Mouse (Mus musculus): ENCODE measurements at regions not wholly inside any gene's neighbourhood (a gene's known extent, or its start where the extent isn't known, plus 50 kb on each side); places are given as distances from the start of the nearest gene placed in this dataset.
A peak's percentile ranks its signal among the peaks of the same experiment; 100 is the strongest.

- TF ChIP-seq EP300 (IDR thresholded peaks at IDR 0.05; ENCODE audit: insufficient read depth, low read depth, low read length) (no peak), CTCF (IDR thresholded peaks at IDR 0.05) (no peak), POLR2A (IDR thresholded peaks at IDR 0.05; ENCODE audit: insufficient read depth, low read depth, low read length) (no peak)
- no peaks in the 10 kb centered on the region for H3K27me3 ChIP-seq (ENCODE audit: control insufficient read depth, insufficient read depth, low read length)
- intact Hi-C loops (cut with DNase I): loop anchor here (5.0 kb wide), 2 partner anchors 155 to 205 kb away; no protein-coding TSS in a partner anchor
- no peak overlapping the region for H3K9ac ChIP-seq (ENCODE audit: low read depth, low read length)
- peaks cover 2% of the 10 kb centered on the region for H3K36me3 ChIP-seq (ENCODE audit: control insufficient read depth, insufficient read depth, low read length)
- H3K27ac ChIP-seq: no peak overlapping the region
- DNase-seq: no peak
- no peak overlapping the region for H3K4me3 ChIP-seq
- WGBS: 72% methylated on average over 4 of the region's 4 CpGs
- H3K79me2 ChIP-seq (replicated peaks; ENCODE audit: control insufficient read depth, insufficient read depth, low read length): no peaks in the 10 kb centered on the region
- H3K4me1 ChIP-seq (ENCODE audit: control insufficient read depth, insufficient read depth, low read length): peaks cover 9% of the 10 kb centered on the region
These were observed 277.0 kb upstream of the Acvr2a start for GRCm38 (mm10) chr2:48536930-48537329.

DNA sequence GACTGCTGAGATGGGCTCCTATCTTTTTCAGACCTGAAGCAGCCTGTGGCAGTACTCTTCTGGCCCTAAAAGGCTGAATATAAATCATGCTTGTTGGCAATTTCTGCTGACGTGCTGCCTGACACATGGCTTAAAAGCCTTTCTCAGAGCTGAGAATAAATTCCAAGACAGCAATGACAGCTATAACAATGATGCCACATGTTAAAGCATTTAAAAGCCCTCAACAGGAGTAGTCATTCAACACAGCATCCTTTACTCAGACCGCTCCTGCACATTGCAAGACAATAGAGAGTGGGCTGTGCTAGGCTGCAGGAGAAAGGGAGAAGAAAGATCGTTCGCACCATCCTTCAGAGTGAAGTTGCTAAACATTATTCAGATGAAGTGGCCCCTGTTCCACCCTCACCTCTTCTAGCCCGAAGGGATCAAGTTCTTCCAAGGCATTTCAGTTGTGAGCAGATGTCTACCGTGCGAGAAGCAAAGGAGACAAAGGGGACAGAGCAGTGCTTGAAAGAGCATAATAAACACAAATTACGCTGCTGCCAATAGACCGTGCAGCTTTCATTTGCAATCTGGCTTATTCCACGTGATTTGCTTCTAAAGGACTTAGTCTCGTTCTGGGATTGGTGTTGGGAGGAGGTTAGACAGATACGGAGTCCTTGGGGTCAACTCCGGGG is 275.1 kb upstream of the Acvr2a start:
- 47% methylated on average over 13 of the region's 13 CpGs for WGBS
- intact Hi-C loops (cut with DNase I): loop anchor here (2.0 to 5.0 kb wide), 4 partner anchors 70 to 276 kb away; partner anchors contain the start of gene Acvr2a
- DNase-seq: peak; percentile 26 to 40
- peaks cover 2% of the 10 kb centered on the region for H3K36me3 ChIP-seq (ENCODE audit: control insufficient read depth, insufficient read depth, low read length)
- peak overlapping the region; percentile 25; the same call in 1 of the 2 replicates for H3K4me3 ChIP-seq
- H3K27me3 ChIP-seq (ENCODE audit: control insufficient read depth, insufficient read depth, low read length): no peaks in the 10 kb centered on the region
- H3K79me2 ChIP-seq (replicated peaks; ENCODE audit: control insufficient read depth, insufficient read depth, low read length): no peaks in the 10 kb centered on the region
- H3K27ac ChIP-seq: peak overlapping the region; percentile 68
- H3K9ac ChIP-seq (ENCODE audit: low read depth, low read length): peak overlapping the region; percentile 16; the same call in 1 of the 2 replicates
- peaks cover 9% of the 10 kb centered on the region for H3K4me1 ChIP-seq (ENCODE audit: control insufficient read depth, insufficient read depth, low read length)
- TF ChIP-seq POLR2A (IDR thresholded peaks at IDR 0.05; ENCODE audit: insufficient read depth, low read depth, low read length): no peak
- TF ChIP-seq CTCF (IDR thresholded peaks at IDR 0.05): no peak

GRCm38 (mm10) chr2:48539465-48540055 is 274.3 kb upstream of the Acvr2a start:
- Histone ChIP-seq H3K27me3 (ENCODE audit: control insufficient read depth, insufficient read depth, low read length) (no peaks in the 10 kb centered on the region), H3K4me1 (ENCODE audit: control insufficient read depth, insufficient read depth, low read length) (peaks cover 9% of the 10 kb centered on the region), H3K4me3 (no peak overlapping the region; the same call in 1 of the 2 replicates), H3K36me3 (ENCODE audit: control insufficient read depth, insufficient read depth, low read length) (peaks cover 2% of the 10 kb centered on the region), H3K27ac (peak overlapping the region; percentile 68), H3K79me2 (replicated peaks; ENCODE audit: control insufficient read depth, insufficient read depth, low read length) (no peaks in the 10 kb centered on the region), H3K9ac (ENCODE audit: low read depth, low read length) (no peak overlapping the region)
- intact Hi-C loops (cut with DNase I): loop anchor here (2.0 to 10.0 kb wide), 7 partner anchors 17 to 535 kb away; partner anchors contain the start of gene Acvr2a
- 0 out of 2 replicates have a peak, but pooled peaks have one; percentile 34 for TF ChIP-seq EP300 (IDR thresholded peaks at IDR 0.05; ENCODE audit: insufficient read depth, low read depth, low read length)
- no peak for TF ChIP-seq CTCF (IDR thresholded peaks at IDR 0.05)
- peak; percentile 50 to 65 for DNase-seq
- WGBS: 35% methylated on average over 4 of the region's 4 CpGs

DNA sequence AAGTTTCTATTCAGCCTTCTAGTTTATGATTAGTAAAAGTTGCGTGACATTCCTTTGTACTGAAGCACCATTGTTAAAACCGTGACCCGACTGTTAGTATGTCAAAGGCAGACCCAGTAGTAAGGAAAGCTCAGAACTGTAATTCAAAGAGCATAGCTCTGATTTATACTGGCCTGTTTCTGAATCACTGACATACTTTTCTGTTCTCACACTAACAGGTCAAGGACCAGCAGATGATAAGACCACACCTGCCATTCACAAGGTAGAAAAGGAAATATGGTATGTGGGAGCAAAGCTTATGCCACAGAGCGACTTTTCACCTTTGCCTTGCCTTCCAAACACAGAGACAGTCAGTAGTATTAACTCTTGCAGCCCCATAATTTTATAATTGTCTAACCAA is 269.5 kb upstream of the Acvr2a start:
- DNase-seq: no peak
- Histone ChIP-seq H3K27ac (no peak overlapping the region), H3K36me3 (ENCODE audit: control insufficient read depth, insufficient read depth, low read length) (no peaks in the 10 kb centered on the region), H3K4me1 (ENCODE audit: control insufficient read depth, insufficient read depth, low read length) (peaks cover 1% of the 10 kb centered on the region; the same call in 1 of the 2 replicates), H3K4me3 (no peak overlapping the region), H3K79me2 (replicated peaks; ENCODE audit: control insufficient read depth, insufficient read depth, low read length) (no peaks in the 10 kb centered on the region), H3K9ac (ENCODE audit: low read depth, low read length) (no peak overlapping the region), H3K27me3 (ENCODE audit: control insufficient read depth, insufficient read depth, low read length) (no peaks in the 10 kb centered on the region)
- no peak for TF ChIP-seq EP300 (IDR thresholded peaks at IDR 0.05; ENCODE audit: insufficient read depth, low read depth, low read length)
- TF ChIP-seq CTCF (IDR thresholded peaks at IDR 0.05): no peak
- intact Hi-C loops (cut with DNase I): loop anchor here (10.0 kb wide), 2 partner anchors 340 to 540 kb away; no protein-coding TSS in a partner anchor
- WGBS: 86% methylated on average over 4 of the region's 4 CpGs

DNA sequence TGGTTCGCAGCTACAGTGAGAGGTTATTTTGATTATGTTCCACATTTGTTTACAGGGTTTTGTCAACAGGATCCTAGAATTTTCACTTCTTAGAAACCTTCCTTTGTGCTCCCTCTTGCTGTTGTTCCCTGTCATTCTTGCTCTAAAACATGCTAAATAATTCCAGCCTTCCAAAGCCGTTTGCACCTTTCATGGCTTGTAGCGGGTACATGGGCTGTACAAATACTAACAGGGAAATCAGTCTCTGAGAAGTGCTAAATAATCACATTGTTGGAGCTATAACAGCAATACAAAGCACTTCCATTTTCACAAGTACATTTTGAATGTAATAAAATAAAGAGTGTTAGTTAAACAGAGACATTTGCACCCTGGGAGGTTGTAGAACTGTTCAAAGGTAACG is 268.8 kb upstream of the Acvr2a start:
- Histone ChIP-seq H3K9ac (ENCODE audit: low read depth, low read length) (no peak overlapping the region), H3K79me2 (replicated peaks; ENCODE audit: control insufficient read depth, insufficient read depth, low read length) (no peaks in the 10 kb centered on the region), H3K36me3 (ENCODE audit: control insufficient read depth, insufficient read depth, low read length) (no peaks in the 10 kb centered on the region), H3K27ac (no peak overlapping the region), H3K27me3 (ENCODE audit: control insufficient read depth, insufficient read depth, low read length) (no peaks in the 10 kb centered on the region), H3K4me1 (ENCODE audit: control insufficient read depth, insufficient read depth, low read length) (no peaks in the 10 kb centered on the region), H3K4me3 (no peak overlapping the region)
- 91% methylated on average over 4 of the region's 4 CpGs for whole genome bisulfite sequencing
- no peak for DNase-seq
- TF ChIP-seq POLR2A (IDR thresholded peaks at IDR 0.05; ENCODE audit: insufficient read depth, low read depth, low read length) (no peak), CTCF (IDR thresholded peaks at IDR 0.05) (no peak)
- intact Hi-C loops (cut with DNase I): loop anchor here (10.0 kb wide), 2 partner anchors 340 to 540 kb away; no protein-coding TSS in a partner anchor

DNA sequence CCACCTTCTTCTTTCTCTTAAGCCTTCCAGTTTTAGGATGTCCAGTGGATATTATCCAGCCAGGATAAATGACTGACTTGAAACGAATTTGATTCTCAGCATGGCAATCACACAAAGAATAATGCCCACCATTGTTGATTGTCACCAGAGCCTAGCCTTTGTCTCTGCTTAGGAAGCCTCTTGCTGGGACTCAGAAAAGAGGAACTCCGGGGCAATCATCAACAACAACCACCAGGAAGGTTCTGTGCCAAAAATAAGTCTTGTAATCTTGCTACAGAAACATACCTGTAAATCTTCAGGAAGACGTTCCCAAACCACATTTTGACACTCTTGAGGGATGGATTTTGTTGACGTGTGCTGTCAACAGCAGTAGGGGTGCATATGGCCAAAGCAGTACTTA is 268.2 kb upstream of the Acvr2a start:
- WGBS: 56% methylated on average over 4 of the region's 4 CpGs
- Histone ChIP-seq H3K36me3 (ENCODE audit: control insufficient read depth, insufficient read depth, low read length) (no peaks in the 10 kb centered on the region), H3K27ac (no peak overlapping the region), H3K4me1 (ENCODE audit: control insufficient read depth, insufficient read depth, low read length) (no peaks in the 10 kb centered on the region), H3K79me2 (replicated peaks; ENCODE audit: control insufficient read depth, insufficient read depth, low read length) (no peaks in the 10 kb centered on the region), H3K27me3 (ENCODE audit: control insufficient read depth, insufficient read depth, low read length) (no peaks in the 10 kb centered on the region), H3K4me3 (no peak overlapping the region), H3K9ac (ENCODE audit: low read depth, low read length) (no peak overlapping the region)
- DNase-seq: no peak
- intact Hi-C loops (cut with DNase I): loop anchor here (10.0 kb wide), 2 partner anchors 339 to 541 kb away; no protein-coding TSS in a partner anchor
- no peak for TF ChIP-seq CTCF (IDR thresholded peaks at IDR 0.05)
- no peak for TF ChIP-seq EP300 (IDR thresholded peaks at IDR 0.05; ENCODE audit: insufficient read depth, low read depth, low read length)
- no peak for TF ChIP-seq POLR2A (IDR thresholded peaks at IDR 0.05; ENCODE audit: insufficient read depth, low read depth, low read length)
